Mouse (Mus musculus): ENCODE measurements at regions not wholly inside any gene's neighbourhood (a gene's known extent, or its start where the extent isn't known, plus 50 kb on each side); places are given as distances from the start of the nearest gene placed in this dataset.

DNA sequence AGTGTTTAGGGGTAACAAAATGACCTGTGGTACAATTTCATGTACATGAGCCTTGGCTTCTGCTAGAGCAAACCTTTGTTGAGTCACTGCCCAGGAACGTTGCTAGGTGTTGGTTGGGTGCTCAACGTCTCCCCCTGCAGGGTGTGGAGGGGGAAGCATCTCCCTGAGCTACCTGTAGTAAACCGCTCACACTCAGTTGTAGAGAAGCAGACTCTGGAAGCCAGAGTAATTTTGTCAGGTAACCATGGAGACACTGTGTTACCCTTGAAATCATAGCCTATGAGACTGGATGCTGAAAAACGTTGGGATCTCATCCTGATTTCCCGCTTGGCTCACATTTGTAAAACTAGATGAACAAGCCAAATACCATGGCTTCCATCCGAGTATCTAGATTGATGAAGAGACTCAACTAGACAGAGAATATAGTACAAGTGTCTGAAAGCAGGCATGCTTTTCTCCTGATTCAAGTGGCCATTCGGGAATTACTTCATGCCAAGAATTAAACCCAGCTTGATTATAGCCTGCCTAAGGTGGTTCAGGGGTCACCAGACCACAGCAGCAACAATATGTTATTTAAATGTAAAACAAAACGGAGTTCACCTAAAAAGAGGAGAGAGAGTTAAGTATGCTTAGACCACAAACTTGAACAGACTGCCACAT is 63.7 kb upstream of the Ctla4 start:
- DNase-seq, result peak; percentile 22

DNA sequence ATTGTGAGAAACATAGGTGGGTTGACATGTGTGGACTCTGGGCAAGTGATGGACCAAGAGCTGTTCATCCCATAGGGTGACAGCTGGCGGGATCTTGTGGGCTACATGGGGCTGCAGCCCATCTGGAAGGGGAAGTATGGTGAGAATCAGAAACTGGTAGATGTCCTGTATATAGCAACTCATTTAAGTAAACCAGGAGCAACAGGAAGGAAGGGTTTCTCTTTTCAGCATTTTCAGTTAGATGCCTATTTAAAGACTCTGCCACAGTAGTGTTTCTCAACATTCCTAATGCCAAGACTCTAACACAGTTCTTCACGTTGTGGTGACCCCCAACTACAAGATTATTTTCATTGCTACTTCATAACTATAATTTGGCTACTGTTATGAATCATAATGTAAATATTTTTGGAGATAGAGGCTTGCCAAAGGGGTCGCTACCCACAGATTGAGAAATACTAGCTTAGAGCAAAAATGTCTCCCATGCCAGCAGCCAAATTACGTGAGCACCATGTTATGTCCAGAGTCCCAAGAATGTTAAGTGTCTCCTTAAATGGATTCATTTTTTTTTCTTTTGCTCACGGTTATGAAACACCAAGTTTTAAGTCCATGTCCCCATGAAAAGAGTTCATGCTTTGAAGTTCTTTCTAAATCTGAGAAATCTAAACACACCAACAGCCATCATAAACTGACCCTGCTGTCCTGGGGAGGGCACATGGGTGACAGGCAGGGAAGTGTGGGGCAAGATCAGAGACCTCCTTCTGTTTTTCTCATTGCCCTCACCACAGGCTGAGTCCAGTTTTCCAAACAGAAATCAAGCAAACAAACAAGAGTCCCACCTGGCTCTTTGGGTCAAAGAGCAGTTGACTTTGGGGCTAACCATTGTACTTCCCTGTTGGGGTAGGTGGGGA is 62.3 kb upstream of the Ctla4 start:
- no peak for DNase-seq

DNA sequence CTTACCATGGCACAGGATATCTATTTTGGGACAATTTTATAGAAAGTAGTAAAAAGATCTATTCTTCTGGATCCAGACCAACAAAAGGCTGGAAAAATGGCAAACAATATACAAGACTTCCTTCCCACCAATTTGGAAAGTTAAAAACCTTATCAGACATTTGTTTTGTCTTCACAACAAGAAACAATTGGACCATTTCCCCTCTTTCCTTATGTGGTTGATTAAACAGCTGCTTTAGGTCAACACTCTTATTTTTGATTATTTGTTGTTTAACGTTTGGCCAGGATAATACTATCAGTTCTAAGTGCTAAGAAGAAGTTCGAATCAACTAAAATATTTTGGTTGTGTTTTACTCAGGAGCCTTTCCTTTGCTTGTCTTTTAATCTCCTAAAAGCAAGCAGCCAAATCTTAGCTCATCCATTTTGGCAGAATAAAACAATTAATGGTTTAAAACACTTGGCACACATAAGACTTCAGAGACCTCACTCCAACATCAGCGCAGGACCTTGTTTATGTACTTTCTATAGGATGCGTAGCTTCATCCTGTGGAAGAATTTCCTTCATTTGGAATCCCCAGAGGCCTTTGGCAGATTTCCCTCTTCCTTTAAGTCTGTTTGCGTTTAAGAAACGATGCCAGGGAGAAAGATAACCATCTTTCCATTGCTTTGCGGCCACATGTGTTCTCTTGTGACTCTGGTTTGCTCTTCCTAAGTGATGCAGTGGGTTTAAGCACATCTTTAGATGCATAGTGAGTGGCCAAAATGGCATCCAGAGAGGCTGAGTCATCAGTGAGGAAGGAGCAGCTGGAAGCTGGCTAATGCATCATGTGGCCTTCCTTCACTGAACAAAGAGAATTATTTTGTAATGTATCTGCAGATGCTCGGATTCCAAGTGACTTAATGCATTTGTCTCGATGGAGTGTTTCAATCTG is 61.3 kb upstream of the Ctla4 start:
- no peak for DNase-seq

DNA sequence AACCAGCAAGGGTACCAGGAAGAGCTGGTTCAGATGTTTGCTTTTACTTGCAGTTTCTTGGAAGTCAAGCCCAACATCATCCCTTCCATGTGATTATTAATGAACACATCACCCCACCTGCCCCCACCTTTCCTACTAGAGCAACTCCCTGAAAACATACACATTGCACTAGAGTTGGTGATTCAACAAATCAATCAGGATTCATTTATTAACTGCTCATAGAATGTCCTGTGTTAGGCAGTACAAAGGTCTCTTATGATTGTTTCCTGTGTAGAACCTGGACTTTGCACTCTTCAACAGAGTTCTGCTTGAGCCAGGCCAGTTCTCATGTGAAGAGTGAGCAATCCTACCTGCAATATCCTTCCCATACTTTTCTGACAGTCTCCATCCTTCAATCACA is 59.8 kb upstream of the Ctla4 start:
- no peak for DNase-seq

DNA sequence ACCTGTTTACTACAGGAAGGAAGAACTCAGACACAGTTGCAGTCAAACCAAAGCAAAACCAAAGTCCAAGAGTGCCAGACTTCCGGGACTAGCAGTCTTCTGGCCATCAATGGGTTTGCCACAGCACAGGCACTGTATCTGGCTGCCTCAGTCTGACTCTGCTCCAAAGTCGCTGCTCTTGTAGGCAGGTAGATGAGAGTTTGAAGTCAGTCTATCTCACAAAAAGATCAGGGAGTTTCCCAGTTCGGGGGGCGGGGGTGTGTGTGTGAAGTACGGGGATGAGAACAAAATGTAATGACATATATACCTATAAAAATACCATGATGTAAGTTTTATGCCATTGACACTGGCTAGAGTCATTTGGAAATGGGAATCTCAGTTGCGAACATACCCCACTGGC is 58.6 kb upstream of the Ctla4 start:
- no peak for DNase-seq

DNA sequence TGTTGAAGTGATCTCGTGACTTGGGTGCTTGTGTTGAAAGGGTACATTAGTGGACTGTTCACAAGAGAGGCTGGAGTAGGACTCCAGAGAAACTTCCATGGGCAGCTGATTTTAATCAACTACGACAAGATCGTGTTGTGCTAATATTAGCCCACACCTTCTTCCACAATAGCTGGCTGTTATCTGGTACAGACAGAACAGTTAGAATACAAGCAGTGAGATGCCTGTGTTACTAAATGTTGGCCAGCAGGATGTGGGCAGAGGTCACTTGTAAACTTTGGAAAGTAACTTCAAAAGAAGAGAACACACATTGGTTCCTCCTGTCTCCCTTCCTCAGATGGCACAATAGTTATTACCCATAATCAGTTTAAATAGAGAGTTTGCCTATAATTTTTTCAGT is 57.0 kb upstream of the Ctla4 start:
- peak; percentile 37 for DNase-seq

DNA sequence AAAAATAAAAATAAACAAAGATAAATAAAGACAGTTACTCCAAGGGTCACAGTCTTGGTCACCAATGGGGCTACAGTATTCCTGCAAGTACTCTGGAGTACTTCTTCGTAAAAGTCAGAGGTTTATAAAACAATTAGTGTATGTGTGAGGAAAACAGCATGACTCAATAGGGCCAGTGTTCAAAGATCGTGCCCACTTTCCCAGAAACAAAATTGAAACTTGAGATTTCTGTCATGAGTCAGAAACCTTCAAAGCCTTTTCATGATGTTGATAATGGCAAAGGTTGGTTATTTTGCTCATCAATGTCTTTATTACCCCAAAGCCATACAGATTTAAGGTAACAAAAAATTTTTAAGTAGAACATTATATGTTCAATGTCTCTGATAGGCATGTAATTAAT is 53.1 kb upstream of the Ctla4 start:
- DNase-seq, result no peak
